Mouse (Mus musculus) inflammation-experienced regulatory T-cells, adult 6 months (primary cell): Measurements from ENCODE around the gene Dad1. TPM values are rescaled to one million over a fixed set of nuclear protein-coding genes. Genes with fewer than 3 reads are reported as not detected.

Experiments
- ATAC-seq: one replicate; pipeline ENCODE4 v1.8.0; 2017
- polyA plus RNA-seq, 3 experiments: library from polyadenylated mRNA; unstranded; fragments of 100-300 nt; shearing (Covaris generic); gene quantifications; one replicate each; pipeline ENCODE4 v1.2.1; 2017

Dad1 gene
- polyA plus RNA-seq, 3 experiments from 2014 or later, result 393 to 515 (median 490) TPM

GRCm38 (mm10) chr14:54224484-54225467, 29.1 kb downstream of the Dad1 start:
- peak; percentile 12 for ATAC-seq

GRCm38 (mm10) chr14:54224064-54224417, 29.9 kb downstream of the Dad1 start:
- no peak for ATAC-seq

GRCm38 (mm10) chr14:54223315-54224063, 30.4 kb downstream of the Dad1 start:
- no peak for ATAC-seq

GRCm38 (mm10) chr14:54222289-54222727, 31.6 kb downstream of the Dad1 start:
- peak; percentile 57 for ATAC-seq

- no peak for ATAC-seq
Observed at GRCm38 (mm10) chr14:54221641-54222040, 32.3 kb downstream of the Dad1 start.

GRCm38 (mm10) chr14:54220726-54221494, 33.0 kb downstream of the Dad1 start:
- ATAC-seq, result no peak

- no peak for ATAC-seq
Observed at GRCm38 (mm10) chr14:54219849-54220248, 34.1 kb downstream of the Dad1 start.

GRCm38 (mm10) chr14:54219256-54219655, 34.6 kb downstream of the Dad1 start:
- no peak for ATAC-seq

GRCm38 (mm10) chr14:54218721-54219120, 35.2 kb downstream of the Dad1 start:
- ATAC-seq, result peak; percentile 13

- ATAC-seq, result no peak
Observed at GRCm38 (mm10) chr14:54218233-54218632, 35.7 kb downstream of the Dad1 start.

GRCm38 (mm10) chr14:54216126-54216525, 37.8 kb downstream of the Dad1 start:
- ATAC-seq, result no peak

GRCm38 (mm10) chr14:54214901-54215300, 39.0 kb downstream of the Dad1 start:
- ATAC-seq, result no peak

- ATAC-seq, result no peak
Observed at GRCm38 (mm10) chr14:54214477-54214876, 39.4 kb downstream of the Dad1 start.

- ATAC-seq, result no peak
Observed at GRCm38 (mm10) chr14:54213734-54214133, 40.2 kb downstream of the Dad1 start.

- ATAC-seq, result peak; percentile 11
Observed at GRCm38 (mm10) chr14:54211755-54212154, 42.1 kb downstream of the Dad1 start.

GRCm38 (mm10) chr14:54211199-54211598, 42.7 kb downstream of the Dad1 start:
- peak; percentile 16 for ATAC-seq

- ATAC-seq, result no peak
Observed at GRCm38 (mm10) chr14:54210401-54210800, 43.5 kb downstream of the Dad1 start.

GRCm38 (mm10) chr14:54209932-54210331, 44.0 kb downstream of the Dad1 start:
- ATAC-seq, result peak; percentile 6

- ATAC-seq, result no peak
Observed at GRCm38 (mm10) chr14:54208741-54209140, 45.2 kb downstream of the Dad1 start.

GRCm38 (mm10) chr14:54207924-54208323, 46.0 kb downstream of the Dad1 start:
- ATAC-seq, result no peak

GRCm38 (mm10) chr14:54206750-54207550, 47.0 kb downstream of the Dad1 start:
- ATAC-seq, result no peak

GRCm38 (mm10) chr14:54206309-54206708, 47.6 kb downstream of the Dad1 start:
- ATAC-seq, result no peak
